Mouse (Mus musculus) CH12.LX (cell line): Measurements from ENCODE around the gene Gramd1b. TPM values are rescaled to one million over a fixed set of nuclear protein-coding genes. Genes with fewer than 3 reads are reported as not detected.

Experiments
- DNase-seq: peaks from one replicate; pipeline ENCODE4 v3.0.0-alpha.2; 2013; ENCODE audit errors: extremely low read depth
- H3K27ac ChIP-seq: 2 replicates; pipeline ENCODE4 v1.5.1; 2012; ENCODE audit warnings: low read depth, mild to moderate bottlenecking, control low read depth, moderate library complexity; ENCODE audit not compliant: insufficient read depth
- H3K27me3 ChIP-seq: replicated peaks from 2 replicates; pipeline ENCODE3; 2012; ENCODE audit warnings: inconsistent platforms
- H3K36me3 ChIP-seq, 2 experiments: replicated peaks in 1 of 2; 2 replicates each; pipeline versions ENCODE3 to v1.6.1; 2012; ENCODE audit warnings: inconsistent platforms in 1 of 2, low read length in 1 of 2, mild to moderate bottlenecking in 1 of 2, mixed read lengths in 1 of 2, moderate library complexity in 1 of 2; ENCODE audit not compliant: control insufficient read depth in 1 of 2, insufficient read depth in 1 of 2
- H3K4me1 ChIP-seq, 2 experiments: 2 replicates each; pipeline ENCODE4 v1.6.1; 2012; ENCODE audit warnings: inconsistent platforms in 1 of 2, moderate library complexity in 1 of 2; ENCODE audit not compliant: insufficient read depth in 2 of 2, control insufficient read depth in 1 of 2
- H3K4me2 ChIP-seq: 2 replicates; pipeline ENCODE4 v1.6.1; 2012; ENCODE audit warnings: low read depth, mild to moderate bottlenecking, control low read depth; ENCODE audit not compliant: poor library complexity, insufficient read depth, severe bottlenecking
- H3K4me3 ChIP-seq, 3 experiments: fragments of 150-350 bp in 1 of 3; sonication (generic) in 1 of 3; replicated peaks in 1 of 3; 2 replicates each; pipeline versions ENCODE3 to v1.5.1; 2011 to 2012; ENCODE audit warnings: low read depth in 2 of 3, low read length in 2 of 3, mild to moderate bottlenecking in 2 of 3, moderate library complexity in 2 of 3, control low read depth in 1 of 3, improper control_type of control experiment in 1 of 3, inconsistent platforms in 1 of 3, mixed read lengths in 1 of 3; ENCODE audit not compliant: poor library complexity in 1 of 3
- H3K79me2 ChIP-seq: replicated peaks from 2 replicates; pipeline ENCODE4 v1.6.1; 2012; ENCODE audit warnings: mild to moderate bottlenecking, moderate library complexity; ENCODE audit not compliant: control insufficient read depth, poor library complexity, insufficient read depth, severe bottlenecking; ENCODE audit errors: extremely low read depth
- H3K9ac ChIP-seq: 2 replicates; pipeline ENCODE4 v1.6.1; 2012; ENCODE audit warnings: low read depth, mild to moderate bottlenecking, control low read depth, moderate library complexity; ENCODE audit not compliant: insufficient read depth
- H3K9me3 ChIP-seq: replicated peaks from 2 replicates; pipeline ENCODE3; 2012; ENCODE audit warnings: low read length, inconsistent platforms, mixed read lengths
- CHD1 ChIP-seq: IDR thresholded peaks from 2 replicates; pipeline ENCODE4 v1.6.1; 2012; ENCODE audit warnings: low read depth, low read length, improper control_type of control experiment, inconsistent platforms
- CTCF ChIP-seq, 2 experiments: IDR thresholded peaks in 1 of 2; conservative IDR thresholded peaks in 1 of 2; 2 replicates each; pipeline ENCODE4 v1.5.1; 2011 to 2012; ENCODE audit warnings: low read depth in 2 of 2, low read length in 2 of 2, improper control_type of control experiment in 1 of 2, inconsistent platforms in 1 of 2, mild to moderate bottlenecking in 1 of 2, moderate library complexity in 1 of 2
- ELF1 ChIP-seq: IDR thresholded peaks from 2 replicates; pipeline ENCODE4 v1.6.1; 2014; ENCODE audit warnings: low read depth, mild to moderate bottlenecking, inconsistent platforms, low read length, improper control_type of control experiment
- HCFC1 ChIP-seq: IDR thresholded peaks from 2 replicates; pipeline ENCODE4 v1.6.1; 2012; ENCODE audit warnings: low read depth, mild to moderate bottlenecking, inconsistent platforms, low read length, improper control_type of control experiment
- IRF4 ChIP-seq: IDR thresholded peaks from 2 replicates; pipeline ENCODE4 v1.6.1; 2014; ENCODE audit warnings: low read depth, mild to moderate bottlenecking, inconsistent platforms, low read length, improper control_type of control experiment
- MAX ChIP-seq: IDR thresholded peaks from 2 replicates; pipeline ENCODE4 v1.6.1; 2011; ENCODE audit warnings: low read length, improper control_type of control experiment
- MAZ ChIP-seq: IDR thresholded peaks from 2 replicates; pipeline ENCODE4 v1.6.1; 2012; ENCODE audit warnings: low read depth, mild to moderate bottlenecking, inconsistent platforms, low read length, improper control_type of control experiment, moderate library complexity
- NELFE ChIP-seq: IDR thresholded peaks from 2 replicates; pipeline ENCODE4 v1.6.1; 2011; ENCODE audit warnings: low read depth, low read length, improper control_type of control experiment
- NRF1 ChIP-seq: IDR thresholded peaks from 2 replicates; pipeline ENCODE4 v1.6.1; 2014; ENCODE audit warnings: low read depth, mild to moderate bottlenecking, inconsistent platforms, low read length, improper control_type of control experiment, moderate library complexity
- RAD21 ChIP-seq: IDR thresholded peaks from 2 replicates; pipeline ENCODE4 v1.6.1; 2011; ENCODE audit warnings: low read depth, mild to moderate bottlenecking, low read length, improper control_type of control experiment, moderate library complexity
- RCOR1 ChIP-seq: conservative IDR thresholded peaks from 2 replicates; pipeline ENCODE4 v1.6.1; 2012; ENCODE audit warnings: low read depth, mild to moderate bottlenecking, inconsistent platforms, low read length, improper control_type of control experiment
- SIN3A ChIP-seq: IDR thresholded peaks from 2 replicates; pipeline ENCODE4 v1.6.1; 2012; ENCODE audit warnings: low read length, improper control_type of control experiment, inconsistent platforms
- TBP ChIP-seq: conservative IDR thresholded peaks from 2 replicates; pipeline ENCODE4 v1.6.1; 2011; ENCODE audit warnings: low read depth, low read length, improper control_type of control experiment
- UBTF ChIP-seq: IDR thresholded peaks from 2 replicates; pipeline ENCODE4 v1.6.1; 2012; ENCODE audit warnings: low read depth, mild to moderate bottlenecking, inconsistent platforms, low read length, improper control_type of control experiment, moderate library complexity
- USF1 ChIP-seq: IDR thresholded peaks from 2 replicates; pipeline ENCODE4 v1.6.1; 2014; ENCODE audit warnings: low read depth, mild to moderate bottlenecking, inconsistent platforms, low read length, improper control_type of control experiment
- ZNF384 ChIP-seq: IDR thresholded peaks from 2 replicates; pipeline ENCODE4 v1.6.1; 2012; ENCODE audit warnings: low read depth, low read length, improper control_type of control experiment, inconsistent platforms
- dilution Hi-C: fragments of 300-500 bp; cut with MboI; formaldehyde crosslinking; loops from 2 replicates; pipeline ENCODE4 v1.14.3; 2020; ENCODE audit warnings: low sequenced_read_pairs; ENCODE audit not compliant: extremely low pct_unique_long_range_greater_than_20kb, extremely low pct_ligation_motif_present
- in situ Hi-C: fragments of 300-500 bp; cut with MboI; formaldehyde crosslinking; loops from 3 replicates; pipeline ENCODE4 v1.14.3; 2019; ENCODE audit warnings: low sequenced_read_pairs, low pct_ligation_motif_present, low pct_unique_long_range_greater_than_20kb, mixed read lengths
- polyA plus RNA-seq: library from polyadenylated mRNA; unstranded; fragments of >175 nt; gene quantifications from 2 replicates; pipeline ENCODE4 v1.2.1, GENCODE M21; 2012; ENCODE audit warnings: low read depth; ENCODE audit not compliant: insufficient read length
- total RNA-seq, 2 experiments: library from RNA; depleted of rRNA; stranded (reverse); fragments of 300-350 nt in 1 of 2; fragments of >200 nt in 1 of 2; gene quantifications; 2 replicates each; pipeline ENCODE4 v1.2.3; 2012 to 2014

Gramd1b gene
- total and polyA plus RNA-seq, 3 experiments: 13.3 to 40.8 (median 16.7) TPM

DNA sequence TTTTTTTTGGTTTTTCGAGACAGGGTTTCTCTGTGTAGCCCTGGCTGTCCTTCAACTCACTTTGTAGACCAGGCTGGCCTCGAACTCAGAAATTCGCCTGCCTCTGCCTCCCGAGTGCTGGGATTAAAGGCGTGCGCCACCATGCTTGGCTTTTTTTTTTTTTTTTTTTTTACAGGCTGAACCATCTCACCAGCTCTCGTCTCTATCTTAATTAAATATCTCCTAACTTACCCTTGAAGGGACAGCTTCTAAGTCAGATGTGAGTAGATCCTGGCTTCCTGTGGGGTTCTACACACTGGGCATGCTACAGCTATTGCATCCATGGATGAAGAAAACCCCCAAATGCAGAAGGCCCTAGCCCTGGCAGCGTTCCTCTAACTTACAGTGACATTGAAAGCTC lies 164.4 kb downstream of the Gramd1b start:
- no peak for TF ChIP-seq RCOR1
- TF ChIP-seq USF1: no peak
- no peak for TF ChIP-seq ELF1
- TF ChIP-seq IRF4: no peak

DNA sequence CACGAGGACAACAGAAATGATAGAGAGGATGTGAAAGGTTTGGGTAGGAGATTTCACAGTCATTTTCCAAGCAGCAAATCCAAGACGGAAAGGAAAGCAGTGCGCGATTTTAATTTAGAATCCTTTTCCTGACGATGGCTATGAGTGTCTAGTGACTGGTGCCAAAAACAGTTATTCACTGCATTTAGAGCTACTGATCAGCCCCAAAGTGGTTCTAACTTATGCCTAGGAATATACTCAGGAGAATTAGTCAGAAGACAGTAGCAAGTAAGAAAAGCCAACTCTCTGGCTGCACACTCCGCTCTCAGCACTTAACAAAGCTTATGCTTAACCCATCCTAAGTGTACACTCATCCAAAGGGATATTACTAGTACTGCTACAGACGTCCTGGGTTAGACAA lies 166.9 kb downstream of the Gramd1b start:
- Histone ChIP-seq H3K9ac (no peak overlapping the region), H3K27ac (no peak overlapping the region), H3K36me3 (peaks cover 0 to 25% of the 10 kb centered on the region in 2 experiments), H3K79me2 (no peaks in the 10 kb centered on the region; the same call in 1 of the 2 replicates), H3K4me2 (no peak overlapping the region), H3K4me3 (no peak overlapping the region), H3K4me1 (peaks cover 2 to 51% of the 10 kb centered on the region in 2 experiments), H3K27me3 (no peaks in the 10 kb centered on the region), H3K9me3 (no peaks in the 10 kb centered on the region)
- dilution Hi-C loops: no loop called here
- TF ChIP-seq HCFC1 (no peak), MAZ (no peak), RAD21 (no peak), SIN3A (no peak), CTCF (conservative IDR thresholded peaks at IDR 0.05 in 1 of 2, IDR thresholded peaks at IDR 0.05 in 1 of 2; ENCODE audit: low read depth in 2 of 2, low read length in 2 of 2) (no peak), UBTF (no peak), TBP (no peak)
- DNase-seq: no peak
- in situ Hi-C loops: no loop called here

More for the DNA sequence above, 164.4 kb downstream of the Gramd1b start:
- Histone ChIP-seq H3K79me2 (no peaks in the 10 kb centered on the region; the same call in 1 of the 2 replicates), H3K9ac (no peak overlapping the region), H3K4me3 (no peak overlapping the region), H3K27ac (no peak overlapping the region), H3K4me1 (peaks cover 2 to 31% of the 10 kb centered on the region in 2 experiments), H3K27me3 (no peaks in the 10 kb centered on the region), H3K9me3 (no peaks in the 10 kb centered on the region), H3K4me2 (no peak overlapping the region), H3K36me3 (peaks cover 0 to 29% of the 10 kb centered on the region in 2 experiments)
- dilution Hi-C loops: no loop called here
- DNase-seq: no peak
- in situ Hi-C loops: no loop called here

DNA sequence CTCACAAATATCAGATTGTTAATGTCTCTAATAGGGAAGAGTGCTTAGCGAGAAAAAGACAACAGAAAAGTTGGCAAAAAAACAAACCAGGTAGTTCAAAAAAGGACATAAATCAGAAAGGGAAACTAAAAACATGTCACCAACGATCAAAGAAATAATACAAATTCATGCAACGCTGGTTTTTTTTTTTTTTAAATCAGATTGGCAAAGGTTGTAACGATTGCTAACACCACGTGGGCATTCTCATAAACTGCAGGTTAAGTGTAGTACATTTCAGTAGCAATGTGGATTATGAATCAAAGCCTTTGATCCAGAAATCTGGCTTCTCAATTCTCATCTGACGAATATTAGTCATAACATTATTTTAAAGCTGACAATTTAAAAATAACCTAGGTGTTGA lies 169.2 kb downstream of the Gramd1b start:
- no peak overlapping the region for H3K4me2 ChIP-seq
- peaks cover 14 to 72% of the 10 kb centered on the region in 2 experiments for H3K4me1 ChIP-seq
- no peak overlapping the region for H3K4me3 ChIP-seq
- no peak overlapping the region for H3K27ac ChIP-seq
- in situ Hi-C loops: no loop called here
- no peaks in the 10 kb centered on the region; the same call in 1 of the 2 replicates for H3K79me2 ChIP-seq
- no peaks in the 10 kb centered on the region for H3K27me3 ChIP-seq
- H3K36me3 ChIP-seq: peaks cover 0 to 30% of the 10 kb centered on the region in 2 experiments
- H3K9me3 ChIP-seq: no peaks in the 10 kb centered on the region
- H3K9ac ChIP-seq: no peak overlapping the region
- dilution Hi-C loops: no loop called here
- no peak for TF ChIP-seq NRF1
- TF ChIP-seq CHD1: no peak
- no peak for TF ChIP-seq ZNF384
- TF ChIP-seq MAX: no peak
- TF ChIP-seq IRF4: no peak
- no peak for TF ChIP-seq NELFE
- no peak for DNase-seq
